Mouse (Mus musculus): ENCODE data around the gene Pdcd1lg2.

Gene Pdcd1lg2

GRCm38 (mm10) chr19:29472946-29473345 lies 62.2 kb downstream of the Pdcd1lg2 start:
- no peak for DNase-seq

DNA sequence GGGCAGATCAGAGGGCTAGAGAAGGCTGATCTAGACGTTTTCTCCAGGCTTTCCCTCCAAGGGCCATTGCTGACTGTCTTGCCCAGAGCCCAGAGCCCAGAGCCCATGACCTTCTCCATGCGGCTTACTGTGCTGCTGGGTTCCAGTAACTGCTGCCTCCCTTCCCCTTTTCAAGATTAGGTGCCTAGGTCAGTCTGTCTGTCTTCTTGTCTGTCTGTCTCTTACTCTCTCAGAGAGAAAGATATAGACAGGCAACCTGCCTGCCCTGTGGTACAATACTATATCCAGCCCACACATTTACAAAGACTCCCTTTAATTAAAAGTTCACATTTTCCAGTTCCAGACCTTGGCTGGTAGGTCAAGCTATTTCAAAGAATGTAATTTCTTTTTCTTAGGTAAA lies 64.1 kb downstream of the Pdcd1lg2 start:
- DNase-seq, result no peak

DNA sequence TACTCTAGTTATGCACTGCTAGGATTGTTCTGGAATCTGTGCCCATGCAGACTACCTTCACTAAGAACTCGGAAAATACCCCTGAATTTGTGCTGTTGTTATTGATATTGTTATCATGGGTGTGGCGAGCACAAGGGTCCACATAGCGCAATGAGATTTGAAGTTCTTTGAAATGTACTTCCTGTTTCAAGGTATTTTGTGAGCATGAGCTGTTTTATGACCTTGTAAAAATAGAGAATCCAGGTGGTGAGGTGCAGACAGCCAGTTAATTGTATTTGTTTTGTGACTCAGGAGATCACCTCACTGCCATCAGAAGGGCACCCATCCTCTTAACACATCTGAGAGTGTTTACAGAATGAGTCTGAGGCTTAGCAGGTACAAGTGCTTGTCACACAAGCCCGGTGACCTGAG lies 64.5 kb downstream of the Pdcd1lg2 start:
- DNase-seq, result no peak

GRCm38 (mm10) chr19:29478598-29478997 lies 67.9 kb downstream of the Pdcd1lg2 start:
- DNase-seq, result no peak

DNA sequence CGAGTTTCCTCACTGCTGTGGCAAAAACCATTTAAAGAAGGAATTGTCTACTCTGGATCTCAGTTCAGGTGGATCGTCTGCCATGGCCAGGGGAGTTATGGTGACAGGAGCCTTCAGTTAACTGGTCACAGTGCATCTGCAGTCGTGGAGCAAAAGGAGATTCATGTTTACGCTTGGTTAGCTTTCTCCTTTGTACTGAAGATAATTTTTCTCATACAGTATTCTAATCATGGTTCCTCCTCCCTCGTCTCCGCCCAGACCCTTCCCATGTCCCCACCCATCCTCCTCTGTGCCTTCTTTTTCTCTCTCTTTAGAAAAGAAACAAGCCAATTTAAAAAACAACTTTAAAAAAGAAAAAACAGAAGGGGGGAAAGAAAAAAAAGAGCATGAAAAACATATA lies 70.9 kb downstream of the Pdcd1lg2 start:
- DNase-seq, result no peak

DNA sequence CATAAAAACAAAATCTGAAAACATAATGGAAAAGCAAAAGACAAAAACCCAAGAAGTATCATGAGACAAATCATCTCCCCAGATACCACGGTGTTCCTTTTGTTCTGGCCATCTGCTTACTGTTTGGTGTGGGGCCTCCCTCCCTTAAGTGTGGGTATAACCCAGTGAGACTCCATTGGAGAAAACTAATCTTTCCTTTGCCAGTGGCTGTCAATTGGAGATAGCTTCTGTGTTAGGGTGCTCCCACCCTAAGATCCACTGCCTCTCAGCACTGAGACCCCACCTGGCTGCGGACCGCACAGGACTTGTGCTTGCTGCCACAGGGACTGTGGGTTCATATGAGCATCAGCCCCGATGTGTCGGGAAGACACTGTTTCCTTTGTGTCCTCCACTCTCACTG lies 71.4 kb downstream of the Pdcd1lg2 start:
- DNase-seq, result no peak

DNA sequence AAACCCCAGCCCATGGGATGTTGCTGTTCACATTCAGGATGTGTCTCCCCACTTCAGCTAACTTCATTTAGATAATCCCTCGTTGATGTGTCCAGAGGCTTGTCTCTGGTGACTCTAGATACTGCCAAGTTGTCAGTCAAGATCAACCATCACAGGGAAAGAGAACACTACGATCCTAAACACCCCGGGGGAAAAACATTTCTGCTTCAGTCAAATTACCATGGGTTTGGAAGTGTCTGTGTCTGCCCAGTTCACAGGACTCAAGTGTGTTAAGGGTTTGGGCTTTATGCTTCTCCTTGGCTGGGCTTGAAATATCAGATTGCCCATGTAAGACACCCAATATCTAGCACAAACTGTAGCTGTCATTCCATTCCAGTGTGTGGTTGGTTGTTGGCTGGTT lies 71.9 kb downstream of the Pdcd1lg2 start:
- no peak for DNase-seq

DNA sequence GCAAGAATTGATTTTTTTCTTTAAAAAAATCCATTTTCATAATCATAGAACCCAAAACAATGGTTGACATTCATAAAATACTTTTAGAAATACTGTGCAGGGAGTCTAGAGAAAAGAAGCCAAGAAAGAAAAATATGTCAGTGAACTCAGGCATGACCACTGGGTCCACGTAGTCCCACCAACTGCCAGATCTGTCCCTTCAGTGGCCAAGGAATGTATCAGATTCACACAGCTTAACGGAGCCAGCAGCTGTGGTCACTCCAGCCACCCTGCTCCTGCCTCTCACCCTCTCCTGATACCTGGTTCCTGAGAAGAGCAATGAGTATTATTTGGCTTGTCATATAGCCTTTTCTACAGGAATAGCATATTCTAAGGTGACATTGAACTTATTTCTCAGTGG lies 72.7 kb downstream of the Pdcd1lg2 start:
- no peak for DNase-seq

DNA sequence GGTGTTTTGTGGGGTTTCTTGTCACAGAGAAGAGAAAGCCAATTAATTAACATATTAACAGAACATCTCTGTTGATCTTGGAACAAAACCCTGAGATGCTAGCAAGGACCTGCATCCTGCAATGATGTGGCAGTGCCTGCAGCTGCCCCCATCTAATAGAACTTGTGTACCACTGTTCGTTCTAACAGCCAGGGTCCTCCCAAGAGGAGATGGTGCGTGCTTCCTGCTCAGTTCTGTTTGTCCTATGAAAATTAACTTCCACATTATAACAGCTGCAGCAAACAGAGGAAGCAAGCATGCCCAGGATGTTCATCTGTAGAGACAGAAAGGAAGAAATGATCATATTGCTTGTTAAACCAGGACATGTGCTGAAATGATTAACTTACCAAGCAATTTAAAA lies 73.8 kb downstream of the Pdcd1lg2 start:
- DNase-seq, result no peak

DNA sequence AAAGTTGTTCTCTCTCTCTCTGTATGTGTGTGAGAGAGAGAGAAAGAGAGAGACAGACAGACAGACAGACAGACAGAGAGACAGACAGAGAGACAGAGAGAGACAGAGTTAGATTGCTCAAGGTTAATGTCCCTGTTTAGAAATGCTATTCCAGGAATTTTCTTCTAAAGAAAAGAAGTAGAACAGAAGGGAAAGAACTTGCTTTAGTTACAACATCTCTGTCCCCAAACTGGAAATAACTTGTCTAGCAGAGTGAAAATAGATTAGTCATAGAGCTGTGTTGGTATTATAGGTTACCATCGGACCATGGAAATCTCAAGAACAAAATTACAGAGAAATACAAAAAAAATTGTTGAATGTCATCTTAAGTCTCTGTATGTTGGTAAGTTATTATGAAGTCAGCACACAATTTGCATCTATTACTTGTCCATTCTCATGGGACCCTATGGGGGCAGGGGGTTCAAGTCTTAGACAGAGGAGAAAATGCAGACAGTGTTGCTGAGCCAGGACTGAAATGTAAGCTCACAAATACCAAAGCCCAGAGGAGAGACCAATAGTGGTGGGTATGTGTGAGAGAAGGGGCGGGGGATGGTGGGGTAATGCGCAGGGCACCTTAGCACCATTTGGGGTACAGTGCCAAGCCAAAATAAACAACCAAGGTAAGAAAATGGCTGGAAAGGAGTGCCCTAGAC lies 74.7 kb downstream of the Pdcd1lg2 start:
- DNase-seq, result no peak

DNA sequence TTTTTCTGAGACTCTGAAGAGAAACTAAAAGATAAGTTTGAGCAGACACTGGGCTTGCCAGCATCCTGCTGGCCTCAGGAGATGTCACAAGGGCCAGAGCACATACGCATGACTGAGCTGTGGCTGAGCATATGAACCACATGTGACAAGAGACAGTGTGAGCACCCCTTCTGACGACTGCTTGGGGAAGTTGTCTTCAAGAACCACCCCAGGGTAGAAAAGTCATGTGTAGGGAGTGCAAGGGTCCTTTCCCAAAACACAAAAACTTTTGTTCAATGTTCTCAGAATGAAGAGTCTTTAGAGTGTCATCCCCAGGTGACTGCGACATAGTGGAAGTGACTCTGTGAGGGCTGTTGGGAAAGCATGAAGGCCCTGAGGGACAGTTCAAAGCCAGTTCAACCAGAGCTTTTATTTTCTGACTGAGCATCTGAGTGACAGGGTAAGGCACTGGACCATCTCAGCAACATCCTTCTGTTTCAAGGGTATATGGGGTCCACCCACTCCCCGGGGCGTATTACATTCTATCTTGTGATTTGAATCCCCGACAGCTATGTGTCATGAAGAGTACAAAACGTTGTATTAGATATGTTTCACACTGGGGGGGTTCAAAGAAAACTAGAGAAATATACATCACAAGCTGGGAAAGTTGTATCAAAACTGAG lies 76.0 kb downstream of the Pdcd1lg2 start:
- DNase-seq, result no peak

GRCm38 (mm10) chr19:29487326-29488072 lies 76.8 kb downstream of the Pdcd1lg2 start:
- DNase-seq, result no peak

- no peak for DNase-seq
Measured at GRCm38 (mm10) chr19:29488073-29488390, 77.3 kb downstream of the Pdcd1lg2 start.

GRCm38 (mm10) chr19:29488420-29488819 lies 77.7 kb downstream of the Pdcd1lg2 start:
- no peak for DNase-seq

GRCm38 (mm10) chr19:29489785-29490284 lies 79.1 kb downstream of the Pdcd1lg2 start:
- DNase-seq, result no peak

- DNase-seq, result no peak
Measured at GRCm38 (mm10) chr19:29491467-29491866, 80.7 kb downstream of the Pdcd1lg2 start.

GRCm38 (mm10) chr19:29494454-29494853 lies 83.7 kb downstream of the Pdcd1lg2 start:
- no peak for DNase-seq

DNA sequence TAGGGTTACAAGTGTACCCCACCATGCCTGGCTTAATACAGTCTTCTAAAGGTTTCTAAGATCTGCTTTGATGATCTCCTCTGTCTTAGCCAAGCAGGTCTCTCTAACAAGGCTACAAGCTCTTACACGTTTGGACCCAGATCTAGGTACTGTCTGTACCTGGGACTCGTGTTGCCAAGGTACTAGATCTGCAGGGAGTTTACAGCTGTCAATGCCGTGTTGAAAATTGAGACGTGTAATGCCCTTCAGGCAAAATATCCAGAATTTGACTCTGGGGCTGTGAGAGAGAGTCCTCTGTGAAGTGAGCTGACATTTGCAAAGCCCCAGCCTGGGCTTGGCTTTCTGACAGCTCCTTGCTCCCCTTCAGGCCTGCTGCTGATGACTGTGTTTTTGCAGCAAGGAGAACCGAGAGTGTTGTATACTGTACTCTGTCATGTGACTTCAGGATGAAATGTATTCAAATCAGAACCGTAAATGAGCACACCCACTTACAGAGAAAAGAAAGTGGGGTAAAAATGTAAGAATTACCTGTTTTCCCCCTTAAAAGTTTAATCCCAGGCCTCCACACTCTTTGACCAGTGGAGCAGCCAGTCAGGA lies 85.4 kb downstream of the Pdcd1lg2 start:
- no peak for DNase-seq

DNA sequence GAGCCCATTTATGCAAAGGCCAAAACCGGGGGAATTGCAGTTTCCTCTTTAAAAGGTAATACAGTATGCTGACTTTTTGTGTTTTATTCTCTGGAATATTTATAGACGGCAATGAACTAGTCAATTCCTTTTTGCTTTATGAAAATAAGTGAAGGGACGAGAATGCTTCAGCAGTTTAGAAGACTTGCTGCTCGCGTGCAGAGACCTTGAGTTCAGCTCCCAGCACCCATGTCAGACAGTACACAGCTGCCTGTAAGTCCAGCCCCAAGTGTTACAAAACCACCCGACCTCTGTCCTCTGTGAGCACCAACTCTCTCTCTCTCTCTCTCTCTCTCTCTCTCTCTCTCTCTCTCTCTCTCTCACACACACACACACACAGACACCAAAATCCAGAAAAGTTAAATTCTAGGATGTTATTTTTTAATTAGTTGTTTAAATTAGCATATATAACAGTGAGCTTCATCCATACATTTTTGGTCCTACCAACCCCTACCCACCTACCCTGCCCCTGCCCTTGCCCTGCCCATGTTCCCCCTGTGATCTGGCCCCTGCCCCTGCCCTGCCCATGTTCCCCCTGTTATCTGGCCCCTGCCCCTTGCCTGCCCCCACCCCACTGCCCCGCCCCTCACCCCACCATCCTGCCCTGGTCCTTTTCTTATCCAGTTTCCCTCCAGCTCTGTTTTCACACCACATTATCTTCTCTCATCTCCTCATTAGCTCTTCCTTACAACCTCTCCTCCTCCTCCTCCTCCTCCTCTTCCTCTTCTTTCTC lies 86.3 kb downstream of the Pdcd1lg2 start:
- DNase-seq, result no peak

- no peak for DNase-seq
Measured at GRCm38 (mm10) chr19:29497874-29498273, 87.2 kb downstream of the Pdcd1lg2 start.

DNA sequence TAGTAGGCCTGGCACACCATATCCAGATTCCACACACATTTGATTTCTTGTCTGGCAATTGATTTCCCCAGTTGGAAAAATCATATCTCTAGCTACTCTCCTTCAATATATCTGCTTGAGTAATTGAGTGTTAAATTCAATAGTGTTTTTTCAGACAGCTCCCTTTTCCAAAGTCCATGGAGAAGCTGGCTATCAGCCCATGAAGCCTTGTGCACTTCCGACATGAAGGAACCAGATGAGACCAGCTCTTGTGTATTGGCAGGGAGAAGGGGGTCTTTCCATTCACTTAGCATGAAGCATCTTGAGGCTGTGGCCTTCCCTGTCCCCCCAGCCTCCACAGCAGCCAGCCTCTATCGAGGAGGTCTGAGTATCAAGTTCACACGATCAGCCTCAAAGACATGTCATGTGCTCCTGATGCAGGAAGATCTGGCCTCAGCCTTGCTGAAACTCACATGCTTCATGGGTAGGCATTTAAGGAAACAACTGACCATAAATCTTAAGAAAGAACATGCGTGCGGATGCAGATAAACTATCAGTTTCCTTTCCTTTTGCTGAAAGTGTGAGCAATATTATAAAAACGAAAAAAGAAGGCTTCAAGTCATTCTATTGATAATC lies 88.2 kb downstream of the Pdcd1lg2 start:
- DNase-seq, result no peak

- no peak for DNase-seq
Measured at GRCm38 (mm10) chr19:29500333-29500732, 89.6 kb downstream of the Pdcd1lg2 start.

Data from cerebellum, postnatal 25 days (tissue).